In the genomic region with DNA sequence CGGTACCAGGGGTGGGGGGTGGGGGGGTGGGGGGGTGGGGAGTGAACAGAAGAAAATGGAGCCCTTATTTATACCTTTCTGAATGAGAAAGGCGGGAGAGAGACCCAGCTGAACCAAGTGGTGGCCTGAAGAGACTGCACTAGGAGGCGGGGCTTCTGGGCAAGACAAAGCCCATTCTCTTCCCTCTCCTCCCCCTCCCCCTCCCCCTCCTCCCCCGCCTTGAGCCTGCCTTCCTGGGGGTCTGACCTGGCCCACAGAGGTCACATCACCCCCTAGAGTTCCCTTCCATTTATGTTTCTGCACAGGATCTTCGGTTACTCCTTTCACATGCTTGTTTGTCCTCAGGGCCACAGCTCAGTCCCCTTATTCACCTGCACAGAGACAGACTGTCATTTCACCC, we compare ENCODE assay signal across 24 mouse cellular contexts. TPM values are rescaled to one million over a fixed set of nuclear protein-coding genes. Genes with fewer than 3 reads are reported as not detected.
DNase-seq lines count a peak whose midpoint lies in the region; ATAC-seq and TF ChIP-seq lines count a peak whose summit lies in the region.
"Had no signal": no experiment of that assay in that cellular context is flagged by ENCODE, and none has a peak within 500 bp of the region (broad histone marks: within the 10 kb centered on the region; RNA-seq: fewer than 3 reads in every experiment).

No protein-coding gene starts in this region.

- H3K36me3 ChIP-seq in midbrain, embryonic 11.5 days (ENCODE audit: control insufficient read depth, insufficient read depth, low read length): no peaks in the 10 kb centered on the region
- H3K36me3 ChIP-seq in midbrain, embryonic 13.5 days: no peaks in the 10 kb centered on the region
- no peaks in the 10 kb centered on the region for H3K36me3 ChIP-seq in embryonic facial prominence, embryonic 10.5 days (replicated peaks)
- H3K36me3 ChIP-seq in liver, postnatal 0 days (replicated peaks; ENCODE audit: insufficient read depth, low read length): no peaks in the 10 kb centered on the region
- H3K36me3 ChIP-seq: heart, embryonic 15.5 days; limb, embryonic 15.5 days had no signal

- H3K4me1 ChIP-seq in midbrain, embryonic 11.5 days (ENCODE audit: control insufficient read depth, insufficient read depth, low read length): no peaks in the 10 kb centered on the region; the same call in 1 of the 2 replicates
- H3K4me1 ChIP-seq in midbrain, embryonic 13.5 days (replicated peaks): no peaks in the 10 kb centered on the region
- H3K4me1 ChIP-seq in embryonic facial prominence, embryonic 10.5 days: peaks cover 17% of the 10 kb centered on the region
- 0 out of 2 replicates have a peak, but pooled peaks cover 3% of the 10 kb centered on the region for H3K4me1 ChIP-seq in liver, postnatal 0 days (ENCODE audit: insufficient read depth)

- no peak overlapping the region for H3K4me2 ChIP-seq in midbrain, embryonic 11.5 days
- H3K4me2 ChIP-seq in midbrain, embryonic 13.5 days (replicated peaks): no peak overlapping the region
- H3K4me2 ChIP-seq in liver, postnatal 0 days (ENCODE audit: low read depth, low read length): no peak overlapping the region
- H3K4me2 ChIP-seq: heart, embryonic 15.5 days; limb, embryonic 15.5 days had no signal

- intact Hi-C loops in left cerebral cortex, postnatal 4 days (cut with DNase I): no loop called here

- peak; percentile 47 for ATAC-seq in midbrain, embryonic 11.5 days (ENCODE audit: low FRiP score)
- no peak for ATAC-seq in midbrain, embryonic 13.5 days
- no peak for ATAC-seq in liver, postnatal 0 days
- ATAC-seq in megakaryocyte progenitor cell, adult 5-6 weeks (replicated peaks; ENCODE audit: poor library complexity): no peak
- ATAC-seq: forebrain, postnatal 0 days; hindbrain, embryonic 16.5 days had no signal

- no peak for DNase-seq in midbrain, embryonic 11.5 days (ENCODE audit: low spot score, missing footprints)
- peak; percentile 73 for DNase-seq in ZHBTc4 (ENCODE audit: low read depth, low spot score)
- DNase-seq in embryonic facial prominence, embryonic 10.5 days (ENCODE audit: low spot score): peak; percentile 44
- DNase-seq in liver, postnatal 0 days: no peak
- DNase-seq in left cerebral cortex, postnatal 4 days: no peak
- DNase-seq: adrenal gland, adult 2 months; cerebellum, adult 11-12 months; cerebellum, postnatal 14 days; forebrain, postnatal 0 days; gastrocnemius, postnatal 14 days; heart, adult 18-20 months; heart, postnatal 36 days; kidney, adult 18-20 months; layer of hippocampus, adult 9-11 months; lung, postnatal 4 days; right cerebral cortex, postnatal 14 days; thymus, postnatal 25 days had no signal

- H3K27me3 ChIP-seq in midbrain, embryonic 11.5 days (ENCODE audit: control insufficient read depth, insufficient read depth, low read length): no peaks in the 10 kb centered on the region
- H3K27me3 ChIP-seq in midbrain, embryonic 13.5 days: no peaks in the 10 kb centered on the region
- no peaks in the 10 kb centered on the region for H3K27me3 ChIP-seq in embryonic facial prominence, embryonic 10.5 days (replicated peaks; ENCODE audit: low read depth, poor library complexity, severe bottlenecking)
- no peaks in the 10 kb centered on the region for H3K27me3 ChIP-seq in liver, postnatal 0 days (ENCODE audit: insufficient read depth, low read length)
- H3K27me3 ChIP-seq: heart, embryonic 15.5 days; limb, embryonic 15.5 days had no signal

- H3K9me3 ChIP-seq in midbrain, embryonic 11.5 days (ENCODE audit: control insufficient read depth, low read length): no peaks in the 10 kb centered on the region
- H3K9me3 ChIP-seq in midbrain, embryonic 13.5 days: no peaks in the 10 kb centered on the region
- no peaks in the 10 kb centered on the region for H3K9me3 ChIP-seq in embryonic facial prominence, embryonic 10.5 days
- H3K9me3 ChIP-seq in liver, postnatal 0 days (ENCODE audit: low read length): no peaks in the 10 kb centered on the region
- H3K9me3 ChIP-seq: heart, embryonic 15.5 days had no signal

- no peak for TF ChIP-seq CTCF in liver, postnatal 0 days (IDR thresholded peaks at IDR 0.05; ENCODE audit: low read depth)

- H3K27ac ChIP-seq in midbrain, embryonic 11.5 days (ENCODE audit: low read depth, low read length): no peak overlapping the region
- H3K27ac ChIP-seq in midbrain, embryonic 13.5 days: no peak overlapping the region
- no peak overlapping the region; the same call in 1 of the 2 replicates for H3K27ac ChIP-seq in embryonic facial prominence, embryonic 10.5 days (replicated peaks)
- no peak overlapping the region for H3K27ac ChIP-seq in liver, postnatal 0 days (ENCODE audit: low read depth)
- H3K27ac ChIP-seq: heart, embryonic 15.5 days; limb, embryonic 15.5 days; liver, embryonic 14.5 days had no signal

- 0% methylated on average over 3 of the region's 5 CpGs for WGBS in midbrain, embryonic 11.5 days
- WGBS in midbrain, embryonic 13.5 days: 4% methylated on average over 5 of the region's 5 CpGs
- WGBS in embryonic facial prominence, embryonic 10.5 days: 2% methylated on average over 5 of the region's 5 CpGs
- 53% methylated on average over 5 of the region's 5 CpGs for WGBS in liver, postnatal 0 days (ENCODE audit: insufficient replicate concordance)

- H3K4me3 ChIP-seq in midbrain, embryonic 11.5 days (ENCODE audit: low read depth, low read length): no peak overlapping the region
- H3K4me3 ChIP-seq in midbrain, embryonic 13.5 days (replicated peaks): no peak overlapping the region
- H3K4me3 ChIP-seq in embryonic facial prominence, embryonic 10.5 days: no peak overlapping the region
- H3K4me3 ChIP-seq in liver, postnatal 0 days (ENCODE audit: low read depth, low read length): no peak overlapping the region
- H3K4me3 ChIP-seq: heart, embryonic 15.5 days; limb, embryonic 15.5 days had no signal

- TF ChIP-seq EP300 in liver, postnatal 0 days (IDR thresholded peaks at IDR 0.05; ENCODE audit: low read depth): no peak

- no peak overlapping the region; the same call in 1 of the 2 replicates for H3K9ac ChIP-seq in midbrain, embryonic 11.5 days (ENCODE audit: low read length)
- H3K9ac ChIP-seq in midbrain, embryonic 13.5 days (replicated peaks): no peak overlapping the region
- H3K9ac ChIP-seq in liver, postnatal 0 days (replicated peaks): no peak overlapping the region
- H3K9ac ChIP-seq: forebrain, postnatal 0 days; heart, embryonic 15.5 days; limb, embryonic 15.5 days; liver, embryonic 14.5 days had no signal

RNA-seq across cellular contexts. Expression of gene Tmem37, which starts 15.3 kb away (rescaled TPM):
- polyA plus RNA-seq in midbrain, embryonic 11.5 days (2014; fragmentation: Nextera tagmentation; extraction: Ambion mirVana): 6.8 and 7.3 TPM in 2 replicates
- polyA plus RNA-seq in midbrain, embryonic 13.5 days (2015; fragmentation: Nextera tagmentation; extraction: Ambion mirVana): 6.0 and 6.2 TPM in 2 replicates
- polyA plus RNA-seq in embryonic facial prominence, embryonic 10.5 days (2016; fragmentation: Nextera tagmentation; extraction: Ambion mirVana): 5.2 and 7.2 TPM in 2 replicates
- 194 and 201 TPM in 2 replicates for polyA plus RNA-seq in liver, postnatal 0 days (2015; fragmentation: Nextera tagmentation; extraction: Ambion mirVana)
- total RNA-seq in left cerebral cortex, postnatal 4 days (2021): 1 to 10 TPM; 1.4 to 1.8 TPM
- total RNA-seq in megakaryocyte progenitor cell, adult 5-6 weeks (2015): 0.12 TPM in 1 of 2 replicates, not detected in the other
- total RNA-seq in megakaryocyte progenitor cell, adult 5-6 weeks (2017): 0.46 TPM in 1 of 2 replicates, not detected in the other
- total RNA-seq: neutrophil, adult 5-6 weeks had no signal

RNA-seq across cellular contexts. Expression of gene Dbi, which starts 31.7 kb away (rescaled TPM):
- polyA plus RNA-seq in midbrain, embryonic 11.5 days (2014; fragmentation: Nextera tagmentation; extraction: Ambion mirVana): 690 and 715 TPM in 2 replicates
- 654 and 688 TPM in 2 replicates for polyA plus RNA-seq in midbrain, embryonic 13.5 days (2015; fragmentation: Nextera tagmentation; extraction: Ambion mirVana)
- 693 and 727 TPM in 2 replicates for polyA plus RNA-seq in embryonic facial prominence, embryonic 10.5 days (2016; fragmentation: Nextera tagmentation; extraction: Ambion mirVana)
- 2,261 and 2,342 TPM in 2 replicates for polyA plus RNA-seq in liver, postnatal 0 days (2015; fragmentation: Nextera tagmentation; extraction: Ambion mirVana)
- total RNA-seq in left cerebral cortex, postnatal 4 days (2021): 100 to 1,000 TPM; 335 to 344 TPM
- total RNA-seq in megakaryocyte progenitor cell, adult 5-6 weeks (2015): 344 and 366 TPM in 2 replicates
- total RNA-seq in megakaryocyte progenitor cell, adult 5-6 weeks (2017): 314 and 346 TPM in 2 replicates

RNA-seq across cellular contexts. Expression of gene 3110009E18Rik, which starts 31.8 kb away (rescaled TPM):
- 26.4 and 27.1 TPM in 2 replicates for polyA plus RNA-seq in midbrain, embryonic 11.5 days (2014; fragmentation: Nextera tagmentation; extraction: Ambion mirVana)
- 20.7 and 21.8 TPM in 2 replicates for polyA plus RNA-seq in midbrain, embryonic 13.5 days (2015; fragmentation: Nextera tagmentation; extraction: Ambion mirVana)
- polyA plus RNA-seq in embryonic facial prominence, embryonic 10.5 days (2016; fragmentation: Nextera tagmentation; extraction: Ambion mirVana): 19.8 and 20.7 TPM in 2 replicates
- 5.1 and 5.5 TPM in 2 replicates for polyA plus RNA-seq in liver, postnatal 0 days (2015; fragmentation: Nextera tagmentation; extraction: Ambion mirVana)
- total RNA-seq in left cerebral cortex, postnatal 4 days (2021): 10 to 100 TPM; 11.2 to 11.8 TPM
- 12.3 and 13.0 TPM in 2 replicates for total RNA-seq in megakaryocyte progenitor cell, adult 5-6 weeks (2015)
- total RNA-seq in megakaryocyte progenitor cell, adult 5-6 weeks (2017): 2.4 and 11.5 TPM in 2 replicates

Comparison
In these comparisons a context has a peak if more than half of its experiments do, and no peak if none do; other contexts are left out.
1. DNase-seq: peak in ZHBTc4 (single experiment) and embryonic facial prominence, embryonic 10.5 days (single experiment); none in midbrain, embryonic 11.5 days (single experiment), liver, postnatal 0 days (single experiment) and left cerebral cortex, postnatal 4 days (single experiment).
2. RNA of gene Tmem37, which starts 15.3 kb away (polyA plus RNA-seq): 194 to 201 TPM in liver, postnatal 0 days; 5.2 to 7.2 TPM in embryonic facial prominence, embryonic 10.5 days, 6.8 to 7.3 TPM in midbrain, embryonic 11.5 days and 6.0 to 6.2 TPM in midbrain, embryonic 13.5 days; every median in the first group is over 10 times any median in the second.